Mouse (Mus musculus): Measurements from ENCODE around the gene Gpr39. TPM values are rescaled to one million over a fixed set of nuclear protein-coding genes. Genes with fewer than 3 reads are reported as not detected.

Gpr39 gene
- polyA plus RNA-seq, 1 experiment from 2014 or later, result 4.9 TPM

DNA sequence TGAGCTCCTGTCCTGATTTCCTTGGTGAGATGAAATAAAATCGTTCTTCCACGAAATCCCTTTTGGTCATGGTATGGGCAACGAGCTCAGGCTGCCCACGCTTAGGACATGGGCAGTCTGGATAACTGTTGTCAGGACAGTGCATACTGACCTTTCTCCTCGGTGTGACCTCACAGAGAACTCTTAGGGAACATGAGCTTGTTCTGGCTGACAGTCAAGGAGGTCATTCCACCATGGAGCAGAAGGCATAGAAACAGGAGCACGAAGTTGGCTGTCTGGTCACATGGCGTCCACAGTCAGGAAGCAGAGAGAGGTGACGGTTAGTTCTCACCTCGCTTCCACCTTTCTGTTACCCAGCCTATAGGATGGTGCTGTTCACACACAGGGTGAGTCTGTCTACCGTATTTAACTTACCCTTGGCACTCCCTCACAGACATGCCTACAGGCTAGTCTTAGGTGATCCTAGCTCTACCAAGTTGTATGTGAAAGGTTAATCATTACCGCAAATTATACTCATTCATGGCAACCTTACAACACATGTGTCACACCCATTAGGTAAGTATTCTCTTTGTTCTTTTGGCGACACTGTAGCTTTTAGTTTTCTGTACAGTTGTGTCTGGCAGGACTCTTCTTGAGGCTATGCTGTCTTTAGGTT is 44.4 kb downstream of the Gpr39 start:
- no peak for ATAC-seq (replicated peaks; ENCODE audit: low FRiP score, low read depth)
- no peaks in the 10 kb centered on the region for H3K27me3 ChIP-seq (ENCODE audit: insufficient read depth, low read length)
- no peak overlapping the region for H3K9ac ChIP-seq (ENCODE audit: low read depth, low read length)
- no peaks in the 10 kb centered on the region for H3K4me1 ChIP-seq (replicated peaks; ENCODE audit: insufficient read depth, low read length)
- TF ChIP-seq CTCF (IDR thresholded peaks at IDR 0.05; ENCODE audit: low read depth), result no peak
- H3K36me3 ChIP-seq (ENCODE audit: insufficient read depth, low read length), result no peaks in the 10 kb centered on the region
- H3K4me3 ChIP-seq (replicated peaks; ENCODE audit: low read depth, low read length), result no peak overlapping the region
- no peak for DNase-seq (ENCODE audit: low spot score)
- no peak overlapping the region for H3K27ac ChIP-seq
- 85% methylated on average over 12 of the region's 12 CpGs for WGBS
- H3K4me2 ChIP-seq (ENCODE audit: low read length), result no peak overlapping the region
- H3K9me3 ChIP-seq (replicated peaks; ENCODE audit: low read length), result no peaks in the 10 kb centered on the region

- WGBS, result 90% methylated on average over 5 of the region's 5 CpGs
- no peaks in the 10 kb centered on the region for H3K36me3 ChIP-seq (ENCODE audit: insufficient read depth, low read length)
- no peak overlapping the region for H3K4me2 ChIP-seq (ENCODE audit: low read length)
- no peaks in the 10 kb centered on the region for H3K9me3 ChIP-seq (replicated peaks; ENCODE audit: low read length)
- no peak for DNase-seq (ENCODE audit: low spot score)
- no peaks in the 10 kb centered on the region for H3K4me1 ChIP-seq (replicated peaks; ENCODE audit: insufficient read depth, low read length)
- no peak overlapping the region for H3K27ac ChIP-seq
- no peak for TF ChIP-seq CTCF (IDR thresholded peaks at IDR 0.05; ENCODE audit: low read depth)
- no peak for ATAC-seq (replicated peaks; ENCODE audit: low FRiP score, low read depth)
- no peak overlapping the region for H3K9ac ChIP-seq (ENCODE audit: low read depth, low read length)
- no peak overlapping the region for H3K4me3 ChIP-seq (replicated peaks; ENCODE audit: low read depth, low read length)
- H3K27me3 ChIP-seq (ENCODE audit: insufficient read depth, low read length), result no peaks in the 10 kb centered on the region
Measured at GRCm38 (mm10) chr1:125724304-125724703, 47.5 kb downstream of the Gpr39 start.

- no peaks in the 10 kb centered on the region for H3K9me3 ChIP-seq (replicated peaks; ENCODE audit: low read length)
- no peak overlapping the region for H3K4me2 ChIP-seq (ENCODE audit: low read length)
- no peak overlapping the region for H3K9ac ChIP-seq (ENCODE audit: low read depth, low read length)
- no peaks in the 10 kb centered on the region for H3K36me3 ChIP-seq (ENCODE audit: insufficient read depth, low read length)
- no peak overlapping the region for H3K27ac ChIP-seq
- H3K27me3 ChIP-seq (ENCODE audit: insufficient read depth, low read length), result no peaks in the 10 kb centered on the region
- no peak for TF ChIP-seq CTCF (IDR thresholded peaks at IDR 0.05; ENCODE audit: low read depth)
- 70% methylated on average over 6 of the region's 6 CpGs for WGBS
- H3K4me3 ChIP-seq (replicated peaks; ENCODE audit: low read depth, low read length), result no peak overlapping the region
- no peak for DNase-seq (ENCODE audit: low spot score)
- no peak for ATAC-seq (replicated peaks; ENCODE audit: low FRiP score, low read depth)
- H3K4me1 ChIP-seq (replicated peaks; ENCODE audit: insufficient read depth, low read length), result no peaks in the 10 kb centered on the region
Measured at GRCm38 (mm10) chr1:125729025-125729565, 52.3 kb downstream of the Gpr39 start.

DNA sequence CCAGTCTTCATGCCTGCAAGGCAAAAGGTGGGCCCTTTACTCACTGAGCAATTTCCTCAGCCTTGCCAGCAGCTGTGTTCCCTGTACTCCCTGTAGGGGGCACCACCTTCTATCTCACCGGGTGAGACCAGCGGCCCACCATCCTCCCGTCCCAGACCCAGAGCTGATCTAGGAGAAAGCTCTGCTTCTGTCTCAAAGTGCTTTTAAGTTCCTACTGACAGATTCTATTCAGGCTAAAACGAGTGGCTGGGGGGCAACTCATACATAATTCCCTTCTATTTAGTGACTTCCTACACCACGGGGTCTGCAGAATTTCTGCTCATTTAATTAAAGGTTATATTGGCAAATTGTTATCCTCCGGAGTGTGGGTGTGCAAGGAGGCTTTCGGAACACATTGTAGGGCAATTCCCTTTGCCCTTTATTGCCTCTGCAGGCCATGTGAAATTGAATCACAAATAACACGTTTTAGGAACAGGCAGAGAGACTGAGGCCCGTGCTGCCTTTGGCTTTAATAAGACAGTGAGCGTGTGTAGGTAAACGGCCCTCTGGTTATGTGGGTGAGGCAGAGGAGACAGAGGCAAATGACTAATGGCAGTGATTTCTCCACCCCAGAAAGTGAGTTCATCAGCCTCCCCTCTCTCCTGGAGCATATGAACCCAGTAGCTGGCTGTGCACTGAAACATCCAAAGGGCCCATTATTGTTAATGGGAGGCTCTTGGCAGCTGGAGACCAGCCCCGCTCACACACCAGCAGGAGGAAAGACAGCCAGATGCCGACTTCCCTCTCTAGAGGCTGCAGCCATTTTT is 53.1 kb downstream of the Gpr39 start:
- DNase-seq (ENCODE audit: low spot score) (no peak), ATAC-seq (replicated peaks; ENCODE audit: low FRiP score, low read depth) (no peak)
- Histone ChIP-seq H3K9me3 (replicated peaks; ENCODE audit: low read length) (no peaks in the 10 kb centered on the region), H3K4me3 (replicated peaks; ENCODE audit: low read depth, low read length) (no peak overlapping the region), H3K27ac (no peak overlapping the region), H3K4me1 (replicated peaks; ENCODE audit: insufficient read depth, low read length) (no peaks in the 10 kb centered on the region), H3K9ac (ENCODE audit: low read depth, low read length) (no peak overlapping the region), H3K4me2 (ENCODE audit: low read length) (no peak overlapping the region), H3K27me3 (ENCODE audit: insufficient read depth, low read length) (no peaks in the 10 kb centered on the region), H3K36me3 (ENCODE audit: insufficient read depth, low read length) (no peaks in the 10 kb centered on the region)
- peak; percentile 37; the same call in 1 of the 2 replicates for TF ChIP-seq CTCF (IDR thresholded peaks at IDR 0.05; ENCODE audit: low read depth)
- WGBS, result 61% methylated on average over 13 of the region's 13 CpGs

- ATAC-seq (replicated peaks; ENCODE audit: low FRiP score, low read depth) (no peak), DNase-seq (ENCODE audit: low spot score) (no peak)
- H3K9ac ChIP-seq (ENCODE audit: low read depth, low read length), result no peak overlapping the region
- no peaks in the 10 kb centered on the region for H3K36me3 ChIP-seq (ENCODE audit: insufficient read depth, low read length)
- H3K27ac ChIP-seq, result no peak overlapping the region
- no peak overlapping the region for H3K4me2 ChIP-seq (ENCODE audit: low read length)
- no peaks in the 10 kb centered on the region for H3K9me3 ChIP-seq (replicated peaks; ENCODE audit: low read length)
- no peaks in the 10 kb centered on the region for H3K4me1 ChIP-seq (replicated peaks; ENCODE audit: insufficient read depth, low read length)
- H3K27me3 ChIP-seq (ENCODE audit: insufficient read depth, low read length), result no peaks in the 10 kb centered on the region
- TF ChIP-seq CTCF (IDR thresholded peaks at IDR 0.05; ENCODE audit: low read depth), result no peak
- no peak overlapping the region for H3K4me3 ChIP-seq (replicated peaks; ENCODE audit: low read depth, low read length)
- WGBS, result 89% methylated on average over 6 of the region's 6 CpGs
Measured at GRCm38 (mm10) chr1:125730537-125730880, 53.7 kb downstream of the Gpr39 start.

DNA sequence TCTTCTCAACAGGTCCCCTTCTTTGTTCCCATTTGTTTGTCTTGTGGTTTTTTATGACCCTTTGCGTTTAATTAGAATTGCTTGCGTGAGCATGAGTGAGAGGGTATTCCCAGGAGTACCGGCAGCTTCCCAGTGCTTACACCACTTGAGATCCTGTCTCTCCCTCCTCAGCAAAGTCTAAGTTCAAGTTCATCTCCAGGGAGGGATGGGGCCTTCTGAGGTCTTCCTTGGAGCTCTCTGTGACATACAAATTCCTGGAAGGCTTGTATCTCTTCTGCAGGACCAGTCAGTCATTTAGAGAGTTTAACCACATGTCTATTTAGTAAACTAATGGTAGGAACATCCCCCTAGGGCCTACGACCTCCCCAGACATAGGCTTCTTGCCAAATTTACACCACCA is 55.1 kb downstream of the Gpr39 start:
- Histone ChIP-seq H3K27me3 (ENCODE audit: insufficient read depth, low read length) (no peaks in the 10 kb centered on the region), H3K9me3 (replicated peaks; ENCODE audit: low read length) (no peaks in the 10 kb centered on the region), H3K4me2 (ENCODE audit: low read length) (no peak overlapping the region), H3K9ac (ENCODE audit: low read depth, low read length) (no peak overlapping the region), H3K27ac (no peak overlapping the region), H3K4me3 (replicated peaks; ENCODE audit: low read depth, low read length) (no peak overlapping the region), H3K36me3 (ENCODE audit: insufficient read depth, low read length) (no peaks in the 10 kb centered on the region), H3K4me1 (replicated peaks; ENCODE audit: insufficient read depth, low read length) (no peaks in the 10 kb centered on the region)
- DNase-seq (ENCODE audit: low spot score) (no peak), ATAC-seq (replicated peaks; ENCODE audit: low FRiP score, low read depth) (no peak)
- no peak for TF ChIP-seq CTCF (IDR thresholded peaks at IDR 0.05; ENCODE audit: low read depth)
- 40% methylated on average over 4 of the region's 4 CpGs for WGBS

Measured in kidney, postnatal 0 days (tissue).